In genomic region chr10:99891899-99892298, GRCm38 (mm10) we compare ENCODE assay signal across 28 mouse cellular contexts.
"Had no signal": no experiment of that assay in that cellular context is flagged by ENCODE, and none has a peak within 500 bp of the region (broad histone marks: within the 10 kb centered on the region; RNA-seq: fewer than 3 reads in every experiment).

No protein-coding gene starts in this region.

- H3K9me3 ChIP-seq: heart, embryonic 13.5 days; heart, embryonic 15.5 days; hindbrain, embryonic 13.5 days; hindbrain, embryonic 15.5 days; kidney, embryonic 15.5 days; limb, embryonic 10.5 days; limb, embryonic 12.5 days; liver, embryonic 13.5 days; liver, embryonic 15.5 days had no signal

- H3K9ac ChIP-seq: heart, embryonic 13.5 days; heart, embryonic 15.5 days; hindbrain, embryonic 13.5 days; hindbrain, embryonic 15.5 days; kidney, embryonic 15.5 days; limb, embryonic 12.5 days; liver, embryonic 13.5 days; liver, embryonic 15.5 days had no signal

- H3K27ac ChIP-seq: gastrocnemius, adult 2 months; heart, adult 2 months; heart, embryonic 13.5 days; heart, embryonic 15.5 days; hindbrain, embryonic 13.5 days; hindbrain, embryonic 15.5 days; hindbrain, postnatal 0 days; kidney, embryonic 15.5 days; kidney, postnatal 0 days; limb, embryonic 10.5 days; limb, embryonic 12.5 days; liver, embryonic 13.5 days; liver, embryonic 15.5 days had no signal

- ATAC-seq: hindbrain, postnatal 0 days had no signal

- H3K4me1 ChIP-seq: heart, embryonic 13.5 days; heart, embryonic 15.5 days; hindbrain, embryonic 13.5 days; hindbrain, embryonic 15.5 days; limb, embryonic 12.5 days; liver, embryonic 13.5 days; liver, embryonic 15.5 days had no signal

- H3K27me3 ChIP-seq: heart, embryonic 13.5 days; heart, embryonic 15.5 days; hindbrain, embryonic 13.5 days; hindbrain, embryonic 15.5 days; kidney, embryonic 15.5 days; limb, embryonic 12.5 days; liver, embryonic 13.5 days; liver, embryonic 15.5 days had no signal

- DNase-seq: gastrocnemius, adult 2 months; gastrocnemius, postnatal 10 days; gastrocnemius, postnatal 36 days; heart, adult 11 months; heart, adult 2 months; heart, postnatal 14 days; heart, postnatal 36 days; kidney, adult 11 months; kidney, adult 2 months; kidney, adult 9 months; kidney, postnatal 14 days; kidney, postnatal 36 days; layer of hippocampus, adult 9-11 months; layer of hippocampus, postnatal 36 days; liver; liver, embryonic 13.5 days had no signal

- H3K4me3 ChIP-seq: gastrocnemius, adult 2 months; heart, adult 2 months; heart, embryonic 13.5 days; heart, embryonic 15.5 days; hindbrain, embryonic 13.5 days; hindbrain, embryonic 15.5 days; kidney, embryonic 15.5 days; limb, embryonic 10.5 days; limb, embryonic 12.5 days; liver, embryonic 13.5 days; liver, embryonic 15.5 days had no signal

- H3K4me2 ChIP-seq: heart, embryonic 11.5 days; heart, embryonic 13.5 days; heart, embryonic 15.5 days; hindbrain, embryonic 13.5 days; hindbrain, embryonic 15.5 days; kidney, embryonic 15.5 days; limb, embryonic 12.5 days; liver, embryonic 11.5 days; liver, embryonic 13.5 days; liver, embryonic 15.5 days had no signal

- H3K36me3 ChIP-seq: heart, embryonic 13.5 days; heart, embryonic 15.5 days; hindbrain, embryonic 13.5 days; hindbrain, embryonic 15.5 days; kidney, embryonic 15.5 days; limb, embryonic 10.5 days; limb, embryonic 12.5 days; liver, embryonic 13.5 days; liver, embryonic 15.5 days had no signal
